Mouse (Mus musculus): Measurements from ENCODE around the gene Aldh9a1. TPM values are rescaled to one million over a fixed set of nuclear protein-coding genes. Genes with fewer than 3 reads are reported as not detected.
A peak's percentile ranks its signal among the peaks of the same experiment; 100 is the strongest.

Aldh9a1 gene
- polyA plus RNA-seq, 1 experiment from 2014 or later: 77.1 TPM

DNA sequence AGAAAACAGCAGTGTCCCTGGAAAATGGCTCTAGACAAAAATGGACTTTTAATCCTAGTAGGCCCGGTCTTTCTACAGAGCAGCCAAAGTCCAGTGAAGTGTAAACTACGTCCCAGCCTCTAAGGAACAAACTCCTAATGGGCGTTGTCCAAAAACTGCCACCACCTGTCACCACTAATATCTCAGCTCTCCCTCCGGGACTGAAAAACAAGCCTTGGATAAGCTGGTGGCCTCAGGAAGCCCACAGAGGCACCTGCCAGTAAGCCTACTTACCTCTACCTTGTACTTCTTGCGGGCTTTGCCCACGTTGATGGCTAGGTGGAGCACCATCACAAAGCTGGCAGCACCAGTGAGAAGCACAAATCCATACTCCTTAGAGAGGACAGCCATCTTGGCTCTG lies 28.2 kb downstream of the Aldh9a1 start:
- no peak for ATAC-seq (ENCODE audit: insufficient read depth, low FRiP score, low read depth)
- Histone ChIP-seq H3K27ac (peak overlapping the region; percentile 8), H3K4me1 (0 out of 2 replicates have a peak, but pooled peaks cover 6% of the 10 kb centered on the region), H3K36me3 (peaks cover 4% of the 10 kb centered on the region; the same call in 1 of the 2 replicates), H3K4me3 (replicated peaks) (no peak overlapping the region), H3K4me2 (no peak overlapping the region), H3K9ac (no peak overlapping the region), H3K9me3 (no peaks in the 10 kb centered on the region), H3K27me3 (replicated peaks) (no peaks in the 10 kb centered on the region)
- 63% methylated on average over 6 of the region's 6 CpGs for WGBS

DNA sequence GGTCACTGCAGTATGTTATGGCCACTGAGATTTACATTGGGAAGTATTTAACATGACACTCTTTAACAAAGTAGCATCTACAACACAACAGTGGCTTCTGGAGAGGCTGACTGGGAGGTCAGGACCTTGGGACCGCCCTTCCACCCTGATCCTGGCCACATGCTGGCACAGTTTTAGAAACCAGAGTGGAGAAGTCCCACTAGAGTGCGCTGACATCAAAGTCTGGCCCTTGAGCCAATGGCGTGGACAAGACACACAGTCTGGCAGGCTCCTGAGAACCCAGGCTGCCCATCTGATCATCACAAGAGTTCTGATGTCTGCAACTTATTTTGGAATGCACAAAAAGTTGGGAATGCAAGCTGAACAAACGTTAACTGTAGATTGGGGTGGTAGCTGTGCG lies 30.0 kb downstream of the Aldh9a1 start:
- WGBS: 79% methylated on average over 5 of the region's 5 CpGs
- Histone ChIP-seq H3K4me3 (replicated peaks) (no peak overlapping the region), H3K4me1 (0 out of 2 replicates have a peak, but pooled peaks cover 8% of the 10 kb centered on the region), H3K9me3 (no peaks in the 10 kb centered on the region), H3K4me2 (no peak overlapping the region), H3K9ac (no peak overlapping the region), H3K27ac (no peak overlapping the region), H3K36me3 (peaks cover 4% of the 10 kb centered on the region; the same call in 1 of the 2 replicates), H3K27me3 (replicated peaks) (no peaks in the 10 kb centered on the region)
- ATAC-seq (ENCODE audit: insufficient read depth, low FRiP score, low read depth): no peak

DNA sequence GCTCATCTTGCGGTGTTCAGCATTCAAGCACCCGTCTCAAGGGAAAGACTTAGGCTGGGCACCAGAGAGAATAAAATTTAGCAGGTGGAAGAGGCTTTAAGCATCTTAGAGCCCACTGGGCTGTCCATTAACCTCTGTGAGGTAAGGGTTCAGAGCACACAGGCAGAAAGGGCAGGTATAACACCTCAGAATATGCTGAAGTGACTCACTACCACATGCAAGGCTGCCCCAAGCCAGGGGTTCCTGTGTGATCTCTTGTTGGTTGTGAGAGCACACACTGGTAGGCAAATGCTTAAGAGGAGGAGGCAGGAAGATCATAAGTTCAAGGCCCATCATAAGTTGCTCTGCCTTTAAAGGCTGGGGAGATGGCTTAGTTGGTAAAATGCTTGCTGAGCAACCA lies 30.4 kb downstream of the Aldh9a1 start:
- Histone ChIP-seq H3K27me3 (replicated peaks) (no peaks in the 10 kb centered on the region), H3K9ac (no peak overlapping the region), H3K27ac (no peak overlapping the region), H3K4me2 (no peak overlapping the region), H3K36me3 (peaks cover 4% of the 10 kb centered on the region; the same call in 1 of the 2 replicates), H3K4me3 (replicated peaks) (no peak overlapping the region), H3K9me3 (no peaks in the 10 kb centered on the region), H3K4me1 (0 out of 2 replicates have a peak, but pooled peaks cover 8% of the 10 kb centered on the region)
- WGBS: 88% methylated on average over 2 of the region's 2 CpGs
- ATAC-seq (ENCODE audit: insufficient read depth, low FRiP score, low read depth): no peak

DNA sequence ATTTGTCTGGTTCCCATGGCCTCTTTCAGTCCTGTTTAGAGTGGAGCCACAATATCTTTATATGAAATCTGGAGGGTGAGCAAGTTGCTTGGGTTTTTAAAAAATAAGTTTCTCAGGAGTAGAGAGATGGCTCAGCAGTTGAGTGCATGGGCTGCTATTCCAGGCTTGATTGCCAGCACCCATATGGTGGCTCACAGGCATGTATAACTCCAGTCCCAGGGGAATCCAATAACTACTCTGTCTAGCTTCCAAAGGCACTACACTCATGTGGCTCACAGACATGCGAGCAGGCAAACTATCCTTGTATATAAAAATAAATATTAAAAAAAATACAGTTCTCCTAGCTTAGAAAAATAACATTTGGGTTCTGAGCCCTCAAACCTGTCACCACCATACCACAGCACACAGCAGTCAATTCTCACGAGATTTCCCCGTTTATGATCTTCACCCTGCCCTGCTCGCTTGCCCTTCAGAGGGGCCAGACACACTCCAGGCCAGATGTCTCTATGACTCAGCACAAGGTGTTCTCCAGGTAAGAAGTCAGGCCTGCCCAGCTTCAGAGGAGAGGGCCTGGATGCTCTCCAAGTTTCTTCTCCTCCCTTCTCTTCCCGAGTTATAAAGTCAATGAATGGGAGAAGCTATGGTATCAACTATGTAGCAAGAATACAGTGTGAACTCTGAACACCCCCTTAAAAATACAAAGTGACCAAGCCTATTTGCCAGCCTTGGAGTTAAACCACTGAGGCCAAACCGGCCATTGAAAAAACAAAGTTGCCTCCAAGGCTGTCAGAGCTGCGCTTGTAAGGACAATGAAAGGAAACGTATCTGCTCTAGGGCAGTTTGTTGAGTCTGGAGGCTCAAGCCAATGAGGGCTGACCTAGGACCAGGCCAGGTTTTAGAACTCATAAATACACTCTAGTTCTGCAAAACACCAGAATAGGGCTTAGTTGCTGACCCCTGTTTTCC lies 31.5 kb downstream of the Aldh9a1 start:
- WGBS: 71% methylated on average over 8 of the region's 8 CpGs
- ATAC-seq (ENCODE audit: insufficient read depth, low FRiP score, low read depth): no peak
- Histone ChIP-seq H3K4me2 (no peak overlapping the region), H3K27me3 (replicated peaks) (no peaks in the 10 kb centered on the region), H3K4me3 (replicated peaks) (no peak overlapping the region), H3K27ac (peak overlapping the region; percentile 31; the same call in 1 of the 2 replicates), H3K4me1 (0 out of 2 replicates have a peak, but pooled peaks cover 8% of the 10 kb centered on the region), H3K9me3 (no peaks in the 10 kb centered on the region), H3K9ac (no peak overlapping the region), H3K36me3 (peaks cover 2% of the 10 kb centered on the region; the same call in 1 of the 2 replicates)

DNA sequence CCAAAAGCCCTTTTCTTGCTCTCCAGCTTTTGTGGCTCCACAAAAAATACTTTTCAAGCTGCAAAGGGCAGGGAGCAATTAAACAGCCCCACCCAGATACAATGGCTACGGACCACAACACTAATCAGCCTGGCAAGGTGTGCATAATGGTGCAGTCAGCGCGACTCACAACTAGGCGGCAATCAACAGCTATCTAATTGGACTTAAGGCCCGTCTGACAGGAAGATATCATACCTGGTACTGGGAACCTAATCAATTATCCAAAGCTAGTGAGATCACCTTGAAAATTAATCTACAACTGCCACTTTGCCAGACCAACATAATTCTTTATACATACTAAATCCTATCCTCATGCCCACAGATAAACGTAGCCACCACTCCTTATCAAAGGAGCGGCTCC lies 32.5 kb downstream of the Aldh9a1 start:
- Histone ChIP-seq H3K4me2 (no peak overlapping the region), H3K36me3 (no peaks in the 10 kb centered on the region), H3K27ac (0 out of 2 replicates have a peak overlapping the region, but pooled peaks have one; percentile 9), H3K4me1 (peaks cover 14% of the 10 kb centered on the region; the same call in 1 of the 2 replicates), H3K27me3 (replicated peaks) (no peaks in the 10 kb centered on the region), H3K9ac (no peak overlapping the region), H3K4me3 (replicated peaks) (no peak overlapping the region), H3K9me3 (no peaks in the 10 kb centered on the region)
- ATAC-seq (ENCODE audit: insufficient read depth, low FRiP score, low read depth): no peak
- 72% methylated on average over 7 of the region's 7 CpGs for WGBS

DNA sequence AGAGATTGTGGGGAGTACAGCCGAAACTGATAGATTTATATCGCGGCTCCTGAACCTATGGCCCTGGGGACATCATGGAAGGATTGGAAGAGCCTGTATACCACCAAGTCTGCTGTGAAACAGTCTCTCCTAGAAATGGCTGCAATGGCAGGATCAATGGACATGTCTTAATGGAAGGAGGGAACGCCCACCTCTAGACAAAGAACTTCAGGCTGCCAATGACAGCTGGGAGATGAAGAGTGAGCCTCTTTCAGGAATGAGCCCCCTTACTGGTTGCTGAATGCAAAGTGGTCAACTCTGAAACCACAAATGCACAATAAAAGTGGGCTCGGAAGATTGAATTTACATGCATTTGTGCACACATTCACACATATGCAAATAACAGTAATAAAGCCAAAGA lies 33.0 kb downstream of the Aldh9a1 start:
- no peak overlapping the region for H3K9ac ChIP-seq
- no peaks in the 10 kb centered on the region for H3K27me3 ChIP-seq (replicated peaks)
- H3K4me1 ChIP-seq: peaks cover 14% of the 10 kb centered on the region; the same call in 1 of the 2 replicates
- no peak overlapping the region for H3K4me3 ChIP-seq (replicated peaks)
- no peak overlapping the region for H3K4me2 ChIP-seq
- no peaks in the 10 kb centered on the region for H3K36me3 ChIP-seq
- no peaks in the 10 kb centered on the region for H3K9me3 ChIP-seq
- no peak for ATAC-seq (ENCODE audit: insufficient read depth, low FRiP score, low read depth)
- WGBS: 88% methylated on average over 5 of the region's 5 CpGs
- H3K27ac ChIP-seq: no peak overlapping the region

DNA sequence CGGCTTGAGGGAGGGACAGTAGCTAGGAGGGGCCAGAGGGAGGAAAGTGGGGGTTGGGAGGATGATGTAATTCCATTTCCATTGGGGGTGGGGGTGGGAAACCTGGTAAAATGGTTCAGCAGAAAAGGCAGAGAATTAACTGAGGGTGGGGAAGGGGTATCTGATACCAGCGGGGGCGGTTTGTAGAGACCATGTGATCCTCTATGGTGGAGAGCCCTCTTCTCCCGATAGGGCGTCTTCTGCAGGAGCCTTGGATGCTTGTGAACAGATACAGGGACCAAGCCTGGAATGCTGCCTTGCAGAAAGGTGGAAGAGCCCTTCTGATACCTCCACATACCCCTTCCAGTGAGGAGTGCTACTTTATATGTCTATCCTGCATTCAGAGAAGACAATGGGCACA lies 33.4 kb downstream of the Aldh9a1 start:
- 87% methylated on average over 5 of the region's 5 CpGs for WGBS
- H3K4me1 ChIP-seq: peaks cover 14% of the 10 kb centered on the region; the same call in 1 of the 2 replicates
- H3K4me3 ChIP-seq (replicated peaks): no peak overlapping the region
- H3K27me3 ChIP-seq (replicated peaks): no peaks in the 10 kb centered on the region
- H3K36me3 ChIP-seq: no peaks in the 10 kb centered on the region
- H3K27ac ChIP-seq: no peak overlapping the region
- H3K9ac ChIP-seq: no peak overlapping the region
- no peaks in the 10 kb centered on the region for H3K9me3 ChIP-seq
- H3K4me2 ChIP-seq: no peak overlapping the region
- no peak for ATAC-seq (ENCODE audit: insufficient read depth, low FRiP score, low read depth)

DNA sequence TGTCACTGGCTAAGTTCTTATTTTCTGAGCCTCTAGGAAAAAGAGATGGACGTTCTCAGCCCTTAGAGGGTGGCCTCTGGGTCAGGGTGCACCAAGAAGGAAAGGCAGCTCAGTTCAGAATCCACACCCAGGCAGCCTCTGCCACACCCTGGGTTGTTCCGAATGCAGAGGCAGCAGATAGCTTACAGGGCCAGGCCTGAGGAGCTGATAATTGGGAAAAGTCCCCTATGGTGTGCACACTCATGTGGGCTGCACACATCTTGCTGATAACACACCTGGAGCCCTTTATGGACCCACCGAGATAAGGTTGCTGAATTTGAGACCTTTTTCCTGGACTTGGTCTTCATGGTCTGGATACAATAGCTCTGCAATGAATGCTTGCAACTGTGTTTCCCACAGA lies 34.4 kb downstream of the Aldh9a1 start:
- Histone ChIP-seq H3K36me3 (no peaks in the 10 kb centered on the region), H3K4me3 (replicated peaks) (no peak overlapping the region), H3K4me2 (no peak overlapping the region), H3K27me3 (replicated peaks) (no peaks in the 10 kb centered on the region), H3K9ac (no peak overlapping the region), H3K27ac (peak overlapping the region; percentile 64), H3K4me1 (peaks cover 14% of the 10 kb centered on the region; the same call in 1 of the 2 replicates), H3K9me3 (no peaks in the 10 kb centered on the region)
- WGBS: 49% methylated on average over 3 of the region's 3 CpGs
- ATAC-seq (ENCODE audit: insufficient read depth, low FRiP score, low read depth): peak; percentile 96

DNA sequence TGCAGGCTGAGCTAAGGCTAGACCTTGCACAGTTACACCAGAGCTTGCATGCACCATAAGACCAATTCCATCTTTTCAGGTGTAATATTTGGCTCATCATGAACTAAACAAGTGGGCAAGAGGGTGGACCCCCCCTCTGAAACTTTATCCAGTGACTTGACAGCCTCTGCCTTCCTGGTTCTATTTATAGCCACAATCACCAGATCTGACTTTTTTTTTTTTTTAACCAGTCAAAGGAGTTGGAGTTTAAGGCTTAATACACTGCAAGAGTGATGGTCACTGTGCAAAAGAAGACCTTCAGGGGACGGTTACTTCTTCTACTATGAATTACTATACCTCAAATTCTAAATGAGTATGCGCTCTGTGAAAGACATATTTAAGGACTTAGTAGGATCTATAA lies 35.4 kb downstream of the Aldh9a1 start:
- H3K9me3 ChIP-seq: no peaks in the 10 kb centered on the region
- peak overlapping the region; percentile 64 for H3K27ac ChIP-seq
- WGBS: 90% methylated on average over 2 of the region's 2 CpGs
- no peak for ATAC-seq (ENCODE audit: insufficient read depth, low FRiP score, low read depth)
- no peak overlapping the region for H3K4me2 ChIP-seq
- no peaks in the 10 kb centered on the region for H3K36me3 ChIP-seq
- H3K4me1 ChIP-seq: peaks cover 14% of the 10 kb centered on the region; the same call in 1 of the 2 replicates
- H3K4me3 ChIP-seq (replicated peaks): no peak overlapping the region
- no peaks in the 10 kb centered on the region for H3K27me3 ChIP-seq (replicated peaks)
- H3K9ac ChIP-seq: no peak overlapping the region

DNA sequence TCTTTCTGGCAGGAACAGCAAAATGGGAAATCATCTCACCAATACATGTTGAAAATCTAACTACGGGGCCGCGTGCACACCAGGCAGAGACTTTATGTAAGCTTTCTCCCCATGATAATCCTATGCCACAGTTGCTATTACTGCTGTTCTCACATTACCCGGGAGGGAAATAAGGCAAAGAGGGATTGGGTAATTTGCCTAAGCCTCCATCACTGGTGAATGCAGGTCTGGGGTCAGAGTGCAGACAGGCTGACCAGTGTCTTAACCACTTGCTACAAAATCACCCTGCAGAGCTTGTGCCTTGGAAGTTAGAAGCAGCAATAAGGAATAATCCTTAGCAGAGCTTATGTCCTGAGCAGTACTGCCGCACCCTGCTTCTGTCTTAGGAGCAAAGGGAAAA lies 35.8 kb downstream of the Aldh9a1 start:
- WGBS: 68% methylated on average over 5 of the region's 5 CpGs
- no peaks in the 10 kb centered on the region for H3K27me3 ChIP-seq (replicated peaks)
- H3K36me3 ChIP-seq: no peaks in the 10 kb centered on the region
- peaks cover 14% of the 10 kb centered on the region for H3K4me1 ChIP-seq
- ATAC-seq (ENCODE audit: insufficient read depth, low FRiP score, low read depth): no peak
- no peak overlapping the region for H3K4me3 ChIP-seq (replicated peaks)
- no peak overlapping the region for H3K4me2 ChIP-seq
- no peaks in the 10 kb centered on the region for H3K9me3 ChIP-seq
- no peak overlapping the region for H3K9ac ChIP-seq
- no peak overlapping the region for H3K27ac ChIP-seq

DNA sequence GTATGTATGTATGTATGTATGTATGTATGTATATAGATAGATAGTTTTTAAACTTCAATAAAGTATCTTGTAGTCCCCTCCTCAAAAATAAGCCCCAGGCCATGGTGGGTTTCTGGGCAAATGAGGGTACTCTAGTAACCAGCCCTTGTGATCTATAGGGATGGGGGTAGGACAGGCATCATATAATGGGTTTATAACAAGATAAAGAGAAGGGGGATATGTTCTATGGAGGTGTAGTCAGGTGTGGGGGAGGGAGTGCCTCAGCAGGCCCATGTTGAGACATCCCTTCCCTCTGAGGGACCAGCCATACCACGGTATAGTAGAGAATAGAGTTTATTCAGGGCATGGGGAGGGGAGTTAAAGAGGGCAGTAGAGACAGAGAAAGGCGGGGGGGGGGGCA lies 36.7 kb downstream of the Aldh9a1 start:
- Histone ChIP-seq H3K27ac (no peak overlapping the region), H3K36me3 (no peaks in the 10 kb centered on the region)

DNA sequence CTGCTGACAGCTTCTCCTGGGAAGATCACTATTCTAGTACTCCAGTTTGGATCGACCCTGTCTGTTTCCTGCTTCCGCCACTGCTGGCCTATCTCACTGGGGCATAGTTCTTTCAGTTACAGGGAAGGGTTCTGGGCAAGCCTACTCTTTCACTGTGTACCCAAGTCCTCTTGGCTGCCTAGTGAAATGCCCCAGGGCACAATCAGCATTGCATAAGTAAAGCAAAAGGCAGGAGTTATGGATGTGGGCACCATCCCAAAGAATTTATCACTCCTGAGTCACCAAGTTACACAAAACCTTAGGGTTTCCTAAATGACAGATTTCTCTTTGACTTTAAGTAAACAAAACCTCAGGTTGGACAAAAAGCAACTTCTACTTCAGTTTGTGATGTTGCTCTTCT lies 37.5 kb downstream of the Aldh9a1 start:
- no peak for ATAC-seq (ENCODE audit: insufficient read depth, low FRiP score, low read depth)
- WGBS: 56% methylated on average over 2 of the region's 2 CpGs
- Histone ChIP-seq H3K27ac (peak overlapping the region; percentile 63; the same call in 1 of the 2 replicates), H3K9me3 (no peaks in the 10 kb centered on the region), H3K36me3 (no peaks in the 10 kb centered on the region), H3K9ac (no peak overlapping the region), H3K4me3 (replicated peaks) (no peak overlapping the region), H3K4me1 (peaks cover 20% of the 10 kb centered on the region), H3K27me3 (replicated peaks) (no peaks in the 10 kb centered on the region), H3K4me2 (no peak overlapping the region)

More for the DNA sequence above, 36.7 kb downstream of the Aldh9a1 start:
- H3K4me3 ChIP-seq (replicated peaks): no peak overlapping the region
- ATAC-seq (ENCODE audit: insufficient read depth, low FRiP score, low read depth): no peak
- H3K4me1 ChIP-seq: peaks cover 18% of the 10 kb centered on the region
- no peak overlapping the region for H3K9ac ChIP-seq
- no peaks in the 10 kb centered on the region for H3K27me3 ChIP-seq (replicated peaks)
- WGBS: 47% methylated on average over 2 of the region's 2 CpGs
- H3K9me3 ChIP-seq: no peaks in the 10 kb centered on the region
- no peak overlapping the region for H3K4me2 ChIP-seq
